Mouse (Mus musculus): ENCODE results near the gene Cyp4b1. TPM values are rescaled to one million over a fixed set of nuclear protein-coding genes. Genes with fewer than 3 reads are reported as not detected.
A peak's percentile ranks its signal among the peaks of the same experiment; 100 is the strongest.
"Not testable (repeated sequence)": the region's sequence is repeated elsewhere in the genome, so short reads cannot be mapped to it uniquely, and the experiment has no call there.

Gene Cyp4b1
- polyA plus RNA-seq (2015; fragmentation: Nextera tagmentation; extraction: Ambion mirVana): 0.38 and 0.42 TPM in 2 replicates

DNA sequence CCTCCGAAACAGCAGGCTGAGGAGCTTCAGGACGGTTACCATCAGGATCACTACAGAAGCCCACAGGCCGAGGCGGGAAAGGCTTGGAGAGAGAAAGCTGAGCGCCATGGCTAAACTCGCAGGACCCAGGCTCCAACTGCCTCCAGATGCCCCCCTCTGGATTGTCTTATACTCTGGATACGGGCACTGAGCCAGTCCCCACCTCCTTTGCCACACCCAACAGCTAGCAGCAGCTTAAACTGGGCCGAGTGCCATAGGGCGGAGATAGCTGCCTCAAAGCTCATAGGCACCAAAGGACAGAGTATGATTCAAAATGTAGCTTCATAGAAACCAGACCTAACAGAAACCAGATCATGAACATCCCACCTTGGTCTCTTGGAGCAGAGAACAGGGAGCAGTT lies at the start of gene Cyp4b1:
Cyp4b1 (minus strand) TSS at position 144 of the 400 bp plus-strand sequence.
- Histone ChIP-seq H3K4me1 (replicated peaks) (no peaks in the 10 kb centered on the region), H3K9me3 (no peaks in the 10 kb centered on the region), H3K27me3 (no peaks in the 10 kb centered on the region), H3K4me3 (no peak within 1 kb of the TSS), H3K27ac (no peak within 1 kb of the TSS), H3K9ac (no peak within 1 kb of the TSS), H3K4me2 (no peak within 1 kb of the TSS), H3K36me3 (no peaks in the 10 kb centered on the region)
- 88% methylated on average over 9 of the region's 9 CpGs for WGBS
- no peak for ATAC-seq (ENCODE audit: low FRiP score)

DNA sequence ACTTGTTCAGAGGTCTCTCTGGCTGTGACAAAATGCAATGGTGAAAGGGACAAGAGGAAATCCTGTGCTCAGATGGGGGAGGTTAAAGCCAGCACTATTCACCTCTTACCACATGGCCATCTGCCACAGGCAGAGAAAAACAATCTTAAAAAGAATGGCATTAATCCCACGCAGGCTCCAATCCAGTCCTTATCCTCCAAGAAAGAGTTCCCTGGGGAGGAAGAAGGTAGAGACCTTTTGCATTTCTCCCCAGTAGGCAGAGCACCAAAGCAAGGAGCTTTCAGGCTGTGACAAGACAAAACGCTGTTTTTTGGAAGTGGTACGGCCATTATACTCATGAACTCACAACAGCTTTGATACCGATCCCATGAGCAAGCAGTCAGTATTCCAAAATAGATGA lies 38.8 kb upstream of the Cyp4b1 start:
- no peaks in the 10 kb centered on the region for H3K36me3 ChIP-seq
- no peak overlapping the region for H3K9ac ChIP-seq
- no peak overlapping the region for H3K4me2 ChIP-seq
- H3K27ac ChIP-seq: no peak overlapping the region
- H3K4me3 ChIP-seq: no peak overlapping the region
- WGBS: 62% methylated on average over 4 of the region's 4 CpGs
- no peaks in the 10 kb centered on the region for H3K9me3 ChIP-seq
- H3K4me1 ChIP-seq (replicated peaks): no peaks in the 10 kb centered on the region
- H3K27me3 ChIP-seq: no peaks in the 10 kb centered on the region
- ATAC-seq (ENCODE audit: low FRiP score): no peak

DNA sequence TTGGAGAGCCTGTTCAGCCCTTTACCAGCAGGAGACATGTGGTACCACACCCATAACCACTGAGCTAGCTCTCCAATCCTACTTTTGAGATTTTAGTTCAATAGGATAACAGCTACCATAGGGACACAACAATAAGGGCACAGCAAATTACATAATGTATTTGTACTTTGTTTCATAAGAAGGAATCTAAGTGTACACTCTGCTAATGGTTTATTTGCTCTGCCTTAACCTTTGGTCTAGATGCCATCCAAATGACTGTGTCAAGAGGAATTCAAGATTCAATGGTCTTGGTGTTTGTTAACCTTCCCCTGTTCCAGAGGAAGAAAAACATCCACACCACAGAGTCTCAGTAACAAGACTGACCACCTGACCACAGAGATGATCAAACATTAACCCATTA lies 11.7 kb upstream of the Cyp4b1 start:
- Histone ChIP-seq H3K4me3 (no peak overlapping the region), H3K27me3 (no peaks in the 10 kb centered on the region), H3K36me3 (no peaks in the 10 kb centered on the region), H3K4me2 (no peak overlapping the region), H3K9me3 (no peaks in the 10 kb centered on the region), H3K4me1 (replicated peaks) (peaks cover 5% of the 10 kb centered on the region; the same call in 1 of the 2 replicates), H3K27ac (no peak overlapping the region), H3K9ac (no peak overlapping the region)
- ATAC-seq (ENCODE audit: low FRiP score): no peak

DNA sequence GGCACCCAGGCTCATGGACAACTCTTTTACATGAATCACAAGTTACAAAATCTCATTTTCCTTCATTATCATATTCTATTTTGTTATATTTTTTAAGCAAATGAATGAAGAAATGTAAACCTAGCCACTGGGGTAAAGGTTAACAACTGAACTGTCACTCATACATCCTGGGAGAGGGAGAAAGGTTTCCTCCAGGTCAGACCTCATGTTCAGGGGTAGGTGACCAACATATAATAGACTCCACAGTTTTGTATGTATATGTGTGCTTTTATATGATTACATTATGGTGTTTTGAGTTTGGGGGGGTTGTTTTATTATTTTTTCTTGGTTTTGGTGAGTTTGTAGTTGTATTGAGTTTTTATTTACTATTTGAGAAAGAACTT lies 10.3 kb upstream of the Cyp4b1 start:
- peak overlapping the region; percentile 93 for H3K4me2 ChIP-seq
- no peak for ATAC-seq (ENCODE audit: low FRiP score)
- no peak overlapping the region for H3K9ac ChIP-seq
- no peak overlapping the region for H3K27ac ChIP-seq
- no peaks in the 10 kb centered on the region for H3K36me3 ChIP-seq
- H3K4me3 ChIP-seq: peak overlapping the region; percentile 56; the same call in 1 of the 2 replicates
- peaks cover 5% of the 10 kb centered on the region; the same call in 1 of the 2 replicates for H3K4me1 ChIP-seq (replicated peaks)
- H3K9me3 ChIP-seq: no peaks in the 10 kb centered on the region
- no peaks in the 10 kb centered on the region for H3K27me3 ChIP-seq

DNA sequence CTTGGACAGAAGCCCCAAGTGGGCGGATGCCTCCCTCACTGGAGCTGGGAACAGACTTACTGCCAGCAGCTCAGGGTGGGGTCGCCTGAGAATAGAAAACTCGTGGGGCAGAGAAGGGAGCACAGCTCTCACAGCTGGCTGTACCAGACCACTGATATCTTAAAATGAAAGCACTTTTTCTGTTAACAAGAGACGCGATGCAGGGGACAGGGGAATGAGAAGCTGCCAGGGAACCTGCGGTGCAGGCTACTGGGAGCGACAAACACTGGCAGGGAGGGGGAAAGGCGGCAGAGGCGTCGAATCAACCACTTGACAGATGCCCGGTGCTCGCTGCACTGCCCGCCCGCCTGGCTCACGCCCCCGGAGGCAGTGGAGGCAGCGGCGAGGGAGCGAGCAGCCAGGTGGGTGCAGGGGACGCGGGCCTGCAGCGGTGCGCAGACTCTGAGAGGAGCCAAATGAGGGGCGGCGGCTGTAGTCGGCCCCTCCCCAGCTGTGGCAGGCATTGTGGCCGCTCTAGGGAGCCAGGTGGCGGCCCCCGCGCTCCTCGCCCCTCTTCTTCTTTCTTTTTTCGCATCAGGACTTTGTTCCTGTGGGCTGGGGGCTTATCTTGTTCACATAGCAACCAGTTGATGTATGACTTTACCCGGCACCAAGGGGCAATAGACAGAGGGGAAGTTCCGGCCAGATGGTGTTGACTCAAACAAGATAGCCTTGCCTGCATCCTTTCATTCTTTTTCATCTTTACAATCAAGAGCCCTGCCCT lies 9.8 kb upstream of the Cyp4b1 start:
- peaks cover 5% of the 10 kb centered on the region; the same call in 1 of the 2 replicates for H3K4me1 ChIP-seq (replicated peaks)
- H3K9ac ChIP-seq: peak overlapping the region; percentile 72
- ATAC-seq (ENCODE audit: low FRiP score): peak; percentile 92
- peak overlapping the region; percentile 56 for H3K4me3 ChIP-seq
- no peaks in the 10 kb centered on the region for H3K36me3 ChIP-seq
- WGBS: 3% methylated on average over 34 of the region's 34 CpGs
- H3K4me2 ChIP-seq: peak overlapping the region; percentile 93
- peak overlapping the region; percentile 23; the same call in 1 of the 2 replicates for H3K27ac ChIP-seq
- no peaks in the 10 kb centered on the region for H3K9me3 ChIP-seq
- no peaks in the 10 kb centered on the region for H3K27me3 ChIP-seq

DNA sequence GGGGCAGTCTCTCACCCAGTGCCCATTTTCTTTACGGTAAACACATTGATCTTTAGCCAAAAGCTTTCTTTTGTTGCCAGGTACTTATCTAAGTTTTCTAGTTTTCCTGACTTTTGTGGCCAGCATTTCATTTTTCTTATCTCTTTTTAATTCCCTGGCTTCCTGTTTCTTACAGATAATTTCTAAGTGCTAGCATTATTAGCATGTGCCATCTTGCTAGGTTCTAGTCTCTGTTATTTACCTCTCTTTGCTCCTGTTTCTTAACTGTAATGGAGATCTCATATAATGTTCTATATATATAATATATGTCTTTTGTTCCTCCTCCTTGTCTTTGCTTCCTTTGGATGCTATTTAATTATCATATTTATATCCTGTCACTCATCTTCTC lies 9.0 kb upstream of the Cyp4b1 start:
- 96% methylated on average over 1 of the region's 1 CpGs for WGBS
- ATAC-seq (ENCODE audit: low FRiP score); H3K4me3 ChIP-seq; H3K9ac ChIP-seq; H3K36me3 ChIP-seq; H3K9me3 ChIP-seq; H3K27ac ChIP-seq; H3K4me1 ChIP-seq (replicated peaks); H3K27me3 ChIP-seq: not testable (repeated sequence)
- peak overlapping the region; percentile 93 for H3K4me2 ChIP-seq

DNA sequence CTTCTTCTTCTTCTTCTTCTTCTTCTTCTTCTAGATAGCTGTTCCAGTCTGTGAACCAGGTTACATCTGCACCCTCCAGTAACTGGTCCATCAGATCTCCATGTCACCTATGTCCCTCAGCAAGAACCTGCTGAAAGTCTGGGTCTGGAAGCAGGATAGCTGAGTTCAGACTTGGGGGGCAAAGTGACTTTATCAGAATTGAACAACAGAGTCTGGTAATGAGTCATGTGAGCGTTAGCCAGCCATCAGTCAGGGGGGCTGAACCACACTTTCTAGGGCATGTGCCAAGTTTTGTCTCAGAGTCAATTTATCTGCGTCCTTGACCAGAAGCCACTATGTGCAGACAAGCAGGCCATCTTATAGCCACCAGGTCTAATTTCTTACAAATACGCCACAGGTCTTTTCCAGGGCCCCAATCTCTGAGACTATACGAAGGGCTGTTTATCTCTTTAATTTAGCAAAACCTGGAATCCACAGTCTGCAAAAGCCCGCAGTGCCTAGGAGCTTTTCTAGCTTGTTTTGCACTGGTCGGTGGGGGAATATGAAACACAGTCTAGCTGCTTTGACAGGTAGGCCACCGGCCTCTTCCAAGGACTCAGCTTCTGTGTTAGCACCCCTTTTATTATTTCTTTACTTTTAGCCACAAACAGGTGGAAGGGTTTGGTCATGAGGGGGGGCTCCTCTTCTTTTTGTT lies 8.5 kb upstream of the Cyp4b1 start:
- H3K4me1 ChIP-seq (replicated peaks); H3K9ac ChIP-seq; H3K36me3 ChIP-seq; H3K27ac ChIP-seq; H3K27me3 ChIP-seq; H3K9me3 ChIP-seq; H3K4me3 ChIP-seq; ATAC-seq (ENCODE audit: low FRiP score); H3K4me2 ChIP-seq: not testable (repeated sequence)
- 94% methylated on average over 7 of the region's 7 CpGs for WGBS

DNA sequence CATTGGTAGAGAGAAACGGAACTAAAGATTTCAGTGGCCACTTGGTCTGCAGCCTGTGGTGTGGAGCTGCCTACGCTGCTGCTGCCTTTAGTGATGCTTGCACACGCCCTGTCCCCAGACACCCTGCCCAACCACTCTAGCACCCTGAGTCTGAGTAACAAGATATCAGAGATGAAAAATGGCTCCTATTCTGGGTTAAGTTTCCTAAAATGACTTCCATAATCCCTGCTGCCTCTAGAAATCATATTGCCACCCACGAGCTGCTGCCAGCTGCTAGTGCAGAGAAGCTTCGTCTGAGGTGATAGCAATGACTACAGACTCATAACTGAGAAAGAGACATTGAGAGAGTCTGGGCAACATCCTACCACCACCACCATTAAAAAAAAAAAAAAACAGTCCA lies 3.3 kb upstream of the Cyp4b1 start:
- Histone ChIP-seq H3K4me1 (replicated peaks) (no peaks in the 10 kb centered on the region), H3K36me3 (no peaks in the 10 kb centered on the region), H3K9ac (no peak overlapping the region), H3K4me2 (no peak overlapping the region), H3K27ac (no peak overlapping the region), H3K27me3 (no peaks in the 10 kb centered on the region), H3K9me3 (no peaks in the 10 kb centered on the region), H3K4me3 (no peak overlapping the region)
- no peak for ATAC-seq (ENCODE audit: low FRiP score)
- WGBS: 87% methylated on average over 5 of the region's 5 CpGs

DNA sequence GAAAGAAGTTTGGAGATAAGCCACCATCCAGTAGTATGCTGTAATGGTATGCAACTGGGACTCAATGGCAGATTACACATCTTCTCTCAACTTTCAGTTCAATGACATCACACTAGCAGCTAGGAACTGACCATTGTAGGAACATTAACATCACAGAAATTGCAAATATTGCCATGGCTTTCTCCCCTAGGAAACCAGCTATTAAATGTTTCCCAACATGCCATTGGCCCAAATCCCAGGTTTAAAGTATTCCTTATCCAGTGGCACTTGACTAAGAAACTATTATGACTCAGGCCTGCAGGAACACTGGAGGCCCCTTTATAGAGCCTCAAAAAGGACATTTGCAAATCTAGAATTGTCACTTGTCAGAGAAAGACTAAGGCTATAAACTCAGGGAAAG lies 1.8 kb upstream of the Cyp4b1 start:
- no peak for ATAC-seq (ENCODE audit: low FRiP score)
- Histone ChIP-seq H3K4me3 (no peak overlapping the region), H3K9me3 (no peaks in the 10 kb centered on the region), H3K4me2 (no peak overlapping the region), H3K9ac (no peak overlapping the region), H3K4me1 (replicated peaks) (no peaks in the 10 kb centered on the region), H3K27ac (no peak overlapping the region), H3K36me3 (no peaks in the 10 kb centered on the region), H3K27me3 (no peaks in the 10 kb centered on the region)

DNA sequence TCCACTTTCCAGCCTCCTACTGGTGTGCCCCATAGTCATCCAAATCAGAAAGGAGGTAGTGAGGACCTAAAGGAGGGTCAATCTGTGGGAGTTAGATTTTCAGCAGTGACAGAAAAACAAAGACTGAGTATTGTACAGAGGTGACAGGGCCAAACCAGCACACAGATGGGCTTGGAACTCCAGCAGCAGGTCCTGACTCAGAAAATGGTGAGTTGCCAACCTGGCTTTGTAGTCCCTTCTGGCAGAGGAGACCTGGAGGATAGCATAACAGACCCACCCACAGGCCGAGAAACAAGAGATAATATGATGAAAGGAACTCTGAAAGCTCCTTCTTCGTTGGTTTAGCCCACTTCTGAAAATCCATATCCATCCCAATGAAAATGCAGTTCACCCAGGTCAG lies 1.2 kb upstream of the Cyp4b1 start:
- H3K36me3 ChIP-seq: no peaks in the 10 kb centered on the region
- no peak for ATAC-seq (ENCODE audit: low FRiP score)
- H3K4me3 ChIP-seq: no peak overlapping the region
- H3K4me1 ChIP-seq (replicated peaks): no peaks in the 10 kb centered on the region
- no peaks in the 10 kb centered on the region for H3K9me3 ChIP-seq
- no peak overlapping the region for H3K4me2 ChIP-seq
- H3K27me3 ChIP-seq: no peaks in the 10 kb centered on the region
- 75% methylated on average over 2 of the region's 2 CpGs for WGBS
- H3K9ac ChIP-seq: no peak overlapping the region
- H3K27ac ChIP-seq: no peak overlapping the region

DNA sequence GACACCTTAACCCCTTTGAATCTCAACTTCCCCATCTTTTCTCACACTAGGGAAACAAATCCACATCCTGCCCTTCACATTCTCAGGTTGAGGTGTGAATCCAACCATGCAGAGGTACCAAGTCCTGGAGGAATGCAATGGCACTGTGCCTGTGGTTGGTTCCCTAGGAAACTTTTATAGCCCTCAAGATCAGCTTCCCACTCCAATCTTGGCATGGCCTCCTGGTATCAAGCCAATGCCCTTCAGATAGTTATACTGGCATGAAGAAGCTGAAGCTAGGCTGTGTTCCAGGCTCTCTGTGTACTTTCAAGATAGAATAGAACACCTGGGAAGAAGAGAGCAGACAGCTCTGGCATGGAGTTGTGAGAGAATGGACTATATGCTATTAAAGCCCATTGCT lies 2.2 kb downstream of the Cyp4b1 start:
- ATAC-seq (ENCODE audit: low FRiP score): no peak
- Histone ChIP-seq H3K9ac (no peak overlapping the region), H3K27ac (no peak overlapping the region), H3K9me3 (no peaks in the 10 kb centered on the region), H3K4me2 (no peak overlapping the region), H3K36me3 (no peaks in the 10 kb centered on the region), H3K4me3 (no peak overlapping the region), H3K4me1 (replicated peaks) (no peaks in the 10 kb centered on the region), H3K27me3 (no peaks in the 10 kb centered on the region)

DNA sequence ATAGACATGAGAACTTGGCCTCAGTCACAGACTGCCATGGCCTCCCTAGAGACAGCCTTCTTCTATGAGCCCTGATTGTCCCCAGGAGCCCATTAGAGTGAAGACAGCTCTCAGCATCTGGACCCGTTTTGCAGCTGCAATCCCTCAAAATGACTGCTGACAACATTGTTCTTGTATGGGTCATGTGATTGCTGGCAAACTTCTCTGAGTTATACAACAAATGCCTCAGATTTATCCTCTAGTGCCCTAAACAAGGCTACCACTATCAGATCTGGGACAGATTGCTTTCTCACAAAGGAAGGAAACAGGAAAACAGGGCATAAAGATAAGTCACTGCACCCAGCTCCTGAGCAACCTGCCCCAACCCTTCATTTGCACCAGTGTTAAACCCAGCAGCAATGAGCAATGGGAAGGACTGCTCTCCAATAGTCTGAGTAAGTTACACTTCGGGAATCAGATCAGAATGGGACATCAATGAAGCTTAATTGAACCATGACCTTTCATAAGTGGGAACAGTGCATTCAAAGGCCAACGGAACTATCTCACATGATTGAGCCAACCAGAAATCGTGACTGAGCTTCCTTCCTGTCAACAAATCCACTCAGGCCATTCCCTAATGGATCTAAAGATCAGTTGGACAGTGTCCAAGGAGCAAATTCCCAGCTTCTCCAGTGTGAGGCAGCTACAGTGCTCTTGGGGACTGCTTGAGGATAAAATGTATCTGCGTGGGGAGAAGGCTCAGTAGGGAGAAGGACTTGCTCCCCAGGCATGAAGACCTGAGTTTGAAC lies 4.4 kb downstream of the Cyp4b1 start:
- Histone ChIP-seq H3K4me1 (replicated peaks) (no peaks in the 10 kb centered on the region), H3K4me3 (no peak overlapping the region), H3K9ac (no peak overlapping the region), H3K9me3 (no peaks in the 10 kb centered on the region), H3K27ac (no peak overlapping the region), H3K4me2 (no peak overlapping the region), H3K27me3 (no peaks in the 10 kb centered on the region), H3K36me3 (no peaks in the 10 kb centered on the region)
- 78% methylated on average over 5 of the region's 5 CpGs for WGBS
- no peak for ATAC-seq (ENCODE audit: low FRiP score)

Data from hindbrain, embryonic 13.5 days (tissue).